Mouse (Mus musculus): ENCODE measurements around the gene Impg1. TPM values are rescaled to one million over a fixed set of nuclear protein-coding genes. Genes with fewer than 3 reads are reported as not detected.

Impg1 gene
- under 1 TPM; 0.16 to 0.20 TPM for total RNA-seq (2021)
- long read RNA-seq, experiment 1 = 0 reads
- long read RNA-seq, experiment 2, partial matches to known transcripts = 1 of 1 reads
- long read RNA-seq, experiment 2, other reads (novel, unspliced or antisense) = 0 of 1 reads

DNA sequence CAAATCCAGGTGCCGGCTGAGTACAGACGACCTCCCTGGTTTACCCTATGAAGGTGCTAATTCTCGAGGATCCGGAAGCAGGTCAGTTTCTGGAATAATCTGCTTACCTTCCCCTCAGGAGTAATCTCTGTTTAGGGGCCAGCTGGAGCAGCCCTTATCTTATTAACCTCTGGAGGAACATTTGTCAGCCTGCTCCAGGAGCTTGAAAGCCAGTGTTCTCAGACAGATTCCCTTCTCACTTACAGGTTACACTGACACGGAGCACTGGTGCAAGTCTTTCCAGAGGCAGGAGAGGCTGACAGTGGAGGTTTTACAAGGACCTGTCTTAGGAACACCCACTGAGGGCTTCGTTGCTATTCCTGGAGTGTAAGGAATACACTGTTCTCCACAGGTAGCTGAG, at the start of gene Impg1:
TSS of gene Impg1 (minus strand) at position 101 of the 400 bp plus-strand sequence.
- DNase-seq = no peak

DNA sequence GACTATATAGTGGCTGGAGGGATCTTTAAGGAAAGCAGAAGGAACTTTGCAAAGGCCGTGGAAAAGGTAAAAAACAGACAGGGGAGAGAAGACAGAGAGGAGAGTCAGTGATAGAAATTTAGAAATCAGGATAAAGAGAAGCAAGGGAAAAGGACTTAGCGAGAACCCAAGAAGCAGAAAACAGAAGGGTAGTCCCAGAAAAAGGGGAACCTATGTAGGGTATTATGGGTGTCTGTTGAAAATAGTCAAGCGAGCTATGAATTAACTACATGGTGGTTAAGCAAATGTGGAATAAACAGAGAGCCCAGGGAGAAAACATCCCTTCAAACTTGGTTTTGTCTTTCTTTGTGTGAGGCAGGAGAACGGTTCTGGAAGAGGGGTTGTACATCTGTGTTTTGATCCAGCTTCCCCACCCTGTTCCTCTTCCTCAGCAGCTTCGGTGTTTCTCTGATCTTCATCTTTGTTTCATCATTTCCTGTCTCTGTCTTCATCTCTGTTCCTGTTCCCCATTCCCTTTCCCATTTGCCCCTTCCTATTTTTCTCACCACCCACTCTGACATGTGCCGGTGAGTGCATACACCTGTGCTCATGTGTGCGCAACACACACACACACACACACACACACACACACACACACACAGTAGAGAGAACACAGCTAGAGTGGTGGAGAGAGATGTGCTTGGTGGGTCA, 44.3 kb upstream of the Impg1 start:
- no peak for DNase-seq

DNA sequence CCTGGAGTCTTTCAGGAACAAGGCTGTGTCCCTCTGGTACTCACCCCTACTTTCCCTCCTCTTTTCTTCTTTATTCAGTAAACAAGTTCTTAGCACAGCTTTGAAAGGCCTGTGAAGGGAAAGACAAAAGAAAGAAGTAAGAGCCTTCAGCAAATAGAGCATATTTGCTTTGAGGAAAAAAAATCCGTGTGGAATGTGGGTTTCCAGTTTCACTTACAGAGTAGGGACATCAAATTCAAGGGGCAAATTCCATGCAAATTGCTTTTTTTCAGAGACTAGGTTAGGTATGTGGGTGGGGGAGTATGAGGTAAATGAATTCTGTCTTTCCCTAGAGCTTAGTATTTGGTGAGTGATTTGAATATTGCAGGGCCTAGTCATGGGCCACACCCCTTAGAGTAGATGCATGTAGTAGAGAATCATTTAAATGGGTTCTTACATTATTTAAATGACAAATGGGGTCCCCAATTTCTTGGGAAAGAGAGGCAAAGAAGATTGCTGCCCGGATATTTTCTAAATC, 39.3 kb upstream of the Impg1 start:
- DNase-seq = no peak

DNA sequence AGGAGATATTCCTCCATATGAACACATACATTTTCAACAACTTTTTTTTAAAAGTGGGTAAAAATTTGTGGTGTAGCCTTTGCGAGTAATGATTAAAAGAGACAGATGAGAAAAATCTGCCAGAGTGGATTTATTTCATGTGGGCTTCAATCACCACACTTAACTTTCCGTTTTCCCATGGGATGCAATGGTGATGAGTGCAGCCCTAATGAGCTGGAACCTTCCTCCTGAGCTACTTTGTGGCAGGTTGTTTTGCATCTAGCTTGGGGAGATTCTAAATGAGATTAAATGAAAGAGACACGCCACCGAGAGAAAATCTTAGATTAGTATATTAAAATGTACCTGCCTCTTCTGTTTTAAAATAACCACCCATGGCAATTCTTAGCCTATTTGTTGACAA, 26.3 kb upstream of the Impg1 start:
- no peak for DNase-seq

DNA sequence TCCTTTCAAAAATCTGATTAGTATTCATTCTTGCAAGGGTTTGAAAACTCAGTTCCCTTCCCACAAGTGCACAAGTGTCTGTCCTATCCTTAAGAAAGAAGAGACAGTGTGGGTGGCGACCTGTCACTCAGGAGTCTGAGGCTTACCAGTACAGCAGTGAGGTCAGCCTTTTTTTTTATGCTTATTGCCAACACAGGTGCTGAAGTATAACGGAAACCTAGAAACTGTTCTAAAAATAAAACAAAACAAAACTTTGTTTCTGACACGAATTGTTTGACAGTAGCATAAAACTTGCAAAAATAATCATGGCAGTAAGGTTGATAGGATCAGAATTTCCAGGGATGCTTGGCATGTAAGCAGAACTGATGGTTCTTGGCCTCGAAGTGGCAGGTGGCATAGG, 4.9 kb downstream of the Impg1 start:
- no peak for DNase-seq

DNA sequence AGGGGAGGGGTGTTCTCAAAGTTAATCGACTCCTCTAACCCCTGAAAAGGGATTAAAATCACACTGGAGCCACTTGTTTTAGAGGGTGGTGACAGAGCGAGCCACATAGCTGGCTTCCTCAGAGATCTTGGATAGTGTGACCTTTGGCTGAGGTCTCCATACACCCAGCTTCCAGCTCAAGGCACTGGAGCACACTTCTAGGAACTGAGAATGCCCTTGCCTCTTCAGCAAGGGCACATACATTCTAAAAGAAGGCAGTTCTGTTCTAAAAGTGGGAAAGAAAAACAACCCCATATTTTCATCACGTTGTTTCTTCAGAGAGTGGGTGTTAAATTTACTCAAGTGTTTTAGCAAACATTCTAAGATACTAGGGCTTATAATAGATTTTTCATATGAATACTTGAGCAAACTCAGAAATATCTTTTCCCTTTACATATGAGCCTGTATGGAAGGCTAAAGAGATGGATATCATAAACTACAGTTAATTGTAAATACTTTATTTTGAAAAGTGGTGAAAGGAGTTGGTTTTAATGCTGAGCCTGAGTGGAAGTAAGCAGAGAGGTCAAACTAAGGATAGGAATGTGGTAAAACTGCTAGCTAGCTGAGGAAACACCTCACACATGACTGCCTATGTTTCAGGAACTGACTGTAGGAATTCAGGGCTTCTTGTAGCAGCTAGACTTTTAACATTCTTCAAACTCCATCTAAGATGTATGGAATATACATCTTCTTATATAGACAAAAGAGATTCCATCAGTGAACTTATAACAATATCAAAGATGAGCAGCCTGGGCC, 14.6 kb downstream of the Impg1 start:
- no peak for DNase-seq

DNA sequence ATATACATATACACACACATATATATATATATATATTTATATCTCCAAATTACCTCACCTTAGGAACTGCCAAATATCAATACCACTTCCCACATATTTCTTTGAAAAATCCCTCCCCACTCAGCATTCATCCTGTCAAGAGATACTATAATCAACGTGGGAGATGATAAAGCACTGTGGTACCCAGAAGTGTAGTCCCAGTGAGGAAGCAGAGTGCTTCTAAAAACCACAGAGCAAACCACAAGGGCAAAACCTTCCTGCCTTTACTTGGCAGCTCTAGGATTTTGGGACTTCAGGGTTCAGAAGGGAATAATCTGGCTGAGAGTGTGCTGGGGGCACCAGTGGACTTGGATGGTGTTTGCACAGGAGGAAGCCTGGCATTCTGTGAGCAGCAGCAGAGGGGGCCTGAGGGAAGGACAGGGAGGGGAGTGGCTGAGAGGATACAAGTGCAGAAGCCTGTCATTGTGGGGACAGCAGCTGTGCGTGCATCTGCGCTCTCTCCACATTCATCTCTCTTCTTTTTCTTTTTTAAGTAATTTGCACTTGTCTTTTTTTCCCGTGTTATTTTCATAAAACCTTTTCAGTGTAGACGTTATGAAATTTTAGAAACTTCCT, 24.1 kb downstream of the Impg1 start:
- DNase-seq = no peak

DNA sequence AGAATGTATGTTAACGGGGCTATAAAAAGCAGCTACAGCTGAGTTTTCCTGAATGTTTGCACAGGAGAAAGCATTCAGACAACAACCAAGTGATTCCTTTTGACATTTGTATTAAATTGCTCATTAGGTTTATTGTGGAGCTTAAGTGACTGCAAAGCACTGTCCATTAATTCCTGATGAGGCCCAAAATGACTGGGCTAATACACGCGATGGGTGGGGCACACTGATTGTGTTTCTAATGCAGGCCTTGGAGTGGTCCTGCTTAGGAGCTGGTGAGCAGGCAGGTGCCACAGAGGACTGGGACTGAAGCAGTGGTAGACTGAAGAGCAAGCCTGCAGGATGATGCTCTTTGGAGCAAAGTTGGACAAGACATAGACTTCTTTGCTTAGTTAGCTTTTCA, 73.9 kb downstream of the Impg1 start:
- no peak for DNase-seq

DNA sequence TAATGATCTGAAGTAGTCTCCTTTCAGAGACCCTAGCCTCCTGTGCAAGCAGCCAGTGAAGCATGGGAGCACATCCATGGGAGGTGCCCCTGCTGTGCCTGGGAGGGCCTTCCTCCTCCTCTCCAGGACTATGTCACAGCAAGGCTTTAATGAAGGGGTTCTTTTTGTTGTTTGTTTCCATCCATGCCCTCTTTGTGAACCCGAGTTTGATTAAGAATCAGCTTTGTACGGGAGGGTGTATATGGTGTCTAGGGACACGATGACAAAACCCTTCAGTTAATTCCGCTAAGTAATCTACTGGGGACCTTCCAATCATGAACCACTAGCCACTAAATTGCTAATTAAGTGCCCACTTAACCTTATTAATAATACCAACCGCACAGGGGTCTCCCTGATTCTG, 74.3 kb downstream of the Impg1 start:
- no peak for DNase-seq

DNA sequence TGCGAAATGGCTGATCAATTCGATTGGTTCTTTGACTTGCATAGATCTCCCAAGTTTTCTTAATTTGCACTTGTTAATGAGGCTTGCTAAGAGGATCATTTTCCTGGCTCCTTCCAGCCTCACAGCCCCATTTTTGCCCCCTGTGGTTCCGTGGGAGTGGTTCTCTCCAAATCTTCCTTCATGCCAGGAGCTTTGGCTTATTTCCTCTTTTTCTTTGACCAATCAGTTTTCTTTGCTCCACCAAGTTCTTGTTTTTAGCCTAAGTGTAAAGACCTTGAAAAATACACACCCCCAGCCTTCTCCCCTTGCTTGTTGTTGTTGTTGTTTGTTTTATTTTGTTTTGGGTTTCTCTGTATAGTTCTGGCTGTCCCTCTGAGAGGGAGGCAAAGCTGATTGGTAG, 77.4 kb downstream of the Impg1 start:
- DNase-seq = no peak

DNA sequence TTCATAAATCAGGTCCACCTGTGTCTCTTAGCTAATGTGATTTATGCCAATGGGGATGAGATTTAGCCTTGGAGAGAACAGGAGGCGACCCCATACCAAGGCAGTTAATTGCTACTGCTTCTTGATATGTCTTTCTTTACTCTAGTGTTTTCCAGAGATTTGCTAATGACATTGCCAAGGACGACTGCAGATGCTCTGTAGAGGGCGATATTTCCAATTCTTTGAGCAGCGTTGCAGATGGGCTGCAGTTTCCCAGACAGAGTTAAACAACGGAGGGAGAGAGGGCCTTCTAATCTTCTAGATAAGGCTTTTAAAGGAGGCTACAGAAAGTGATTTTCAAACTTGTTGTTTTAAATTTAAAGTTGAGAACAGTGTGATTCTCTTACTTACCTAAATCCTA, 78.8 kb downstream of the Impg1 start:
- DNase-seq = no peak

DNA sequence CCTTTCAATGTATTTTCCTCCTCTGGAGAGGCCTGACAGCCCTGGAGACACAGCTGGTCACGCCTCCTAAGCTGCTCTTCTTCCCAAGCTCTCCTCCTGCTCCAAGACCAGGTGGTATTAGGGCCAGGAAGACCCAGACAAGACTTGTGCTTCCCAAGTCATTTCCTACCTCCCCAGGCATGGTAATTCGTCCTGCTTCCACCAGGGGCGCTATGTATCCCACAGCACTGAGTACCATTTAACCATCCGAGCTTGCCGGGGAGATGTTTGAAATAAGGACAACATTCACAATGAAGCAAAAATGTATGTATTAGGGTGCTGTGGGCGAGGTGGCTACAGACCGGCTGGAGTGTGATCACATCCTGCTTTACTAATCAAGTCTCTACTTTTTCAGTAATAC, 79.3 kb downstream of the Impg1 start:
- DNase-seq = peak; percentile 8

DNA sequence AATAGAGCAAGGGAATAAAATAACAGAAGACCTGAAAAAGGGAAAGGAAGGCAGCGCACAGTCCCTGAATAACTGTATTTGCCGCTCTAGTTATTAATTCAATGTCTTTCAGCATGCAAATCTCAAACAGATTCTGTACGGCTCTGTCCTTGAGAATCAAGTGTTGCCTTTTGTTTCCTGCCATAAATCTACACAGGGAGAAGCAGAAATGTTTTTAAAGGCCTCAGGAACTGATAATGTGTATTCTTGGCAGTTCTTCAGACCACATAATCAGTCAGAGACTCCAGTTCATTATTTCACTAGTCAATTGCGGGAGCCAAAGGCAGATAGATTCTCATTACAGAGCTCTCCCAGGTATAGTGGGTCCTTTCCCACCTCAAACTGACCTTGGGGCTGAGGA, 82.6 kb downstream of the Impg1 start:
- DNase-seq = no peak

DNA sequence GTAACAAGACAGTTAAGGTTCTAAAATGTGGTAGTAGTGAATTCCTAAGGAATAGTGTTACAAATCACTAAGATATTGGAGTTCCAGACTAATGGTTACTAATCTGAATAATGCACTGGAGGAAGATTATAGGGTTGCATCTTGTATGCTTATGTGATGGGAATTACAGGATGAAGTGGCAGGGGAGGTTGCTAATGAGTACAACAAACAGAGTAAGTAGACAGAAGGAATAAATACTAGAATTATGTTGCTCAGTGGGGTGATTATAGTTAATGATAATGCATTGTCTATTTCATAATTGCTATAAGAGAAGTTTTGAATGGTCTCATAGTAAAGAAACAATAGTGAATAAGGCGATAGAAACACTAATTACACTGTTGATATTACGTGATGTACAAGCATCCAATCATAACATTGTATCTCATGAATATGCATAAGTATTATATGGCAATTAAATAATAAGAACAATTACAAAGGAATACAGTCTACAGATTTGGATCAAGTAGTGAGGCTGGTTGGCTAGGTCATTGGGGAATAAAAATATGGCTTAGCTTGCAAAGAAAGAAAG, 85.1 kb downstream of the Impg1 start:
- no peak for DNase-seq

DNA sequence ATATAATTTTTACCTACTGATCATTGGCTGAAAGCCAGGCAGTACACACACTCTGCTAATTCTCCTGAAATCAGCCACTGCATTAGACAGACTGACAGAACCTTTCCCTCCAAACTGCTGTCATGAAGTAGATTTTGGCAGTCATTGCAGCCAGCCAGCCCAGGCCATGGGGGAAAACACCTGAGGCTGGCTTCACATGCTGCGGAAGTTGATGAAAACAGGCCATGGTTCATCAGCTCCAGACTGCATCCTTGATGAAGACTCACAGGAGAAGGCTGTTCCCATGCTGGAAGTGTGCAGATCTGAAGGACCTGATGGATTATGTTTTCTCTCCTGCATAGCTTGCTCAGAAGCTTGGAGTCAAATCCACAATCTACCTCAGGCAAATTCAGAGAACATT, 91.2 kb downstream of the Impg1 start:
- no peak for DNase-seq

DNA sequence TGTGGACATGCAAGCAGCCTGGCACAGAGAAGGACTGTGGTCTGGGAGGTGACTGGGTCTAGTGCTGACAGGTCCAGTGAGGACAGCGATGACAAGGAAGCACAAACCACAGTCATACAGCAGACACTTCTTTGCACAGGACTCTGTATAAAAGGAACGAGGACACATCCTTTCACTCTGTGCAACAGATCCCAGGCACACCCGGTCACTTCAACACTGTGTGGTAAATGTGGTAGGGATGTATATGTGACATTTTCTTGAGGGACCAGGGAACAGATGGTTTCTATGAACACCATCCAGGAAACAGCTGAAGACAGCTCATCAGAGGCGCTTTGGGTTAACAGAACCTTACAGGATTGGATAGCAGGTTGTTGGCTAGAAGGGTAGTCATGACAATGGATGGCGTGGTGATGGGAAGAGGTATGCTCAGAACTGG, 92.0 kb downstream of the Impg1 start:
- no peak for DNase-seq

DNA sequence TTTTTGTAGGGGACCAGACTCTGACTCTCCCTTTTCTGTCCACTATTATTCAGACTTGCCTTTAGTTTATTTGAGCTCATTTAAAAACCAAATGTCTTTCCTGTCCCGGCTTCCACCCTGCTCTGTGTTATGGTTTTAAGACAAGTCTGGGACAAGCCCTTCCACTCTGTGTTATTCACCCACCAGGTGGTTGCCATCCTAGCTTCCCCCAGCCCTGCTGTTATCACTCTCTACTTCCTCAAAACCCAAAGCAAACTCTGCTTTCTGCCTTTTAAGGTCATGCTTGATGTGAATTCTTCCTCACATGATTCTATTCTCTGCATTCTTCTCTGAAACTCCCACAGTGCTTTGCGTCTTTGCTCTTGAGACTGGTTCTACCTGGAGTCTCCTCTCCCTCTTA, 96.6 kb downstream of the Impg1 start:
- no peak for DNase-seq

DNA sequence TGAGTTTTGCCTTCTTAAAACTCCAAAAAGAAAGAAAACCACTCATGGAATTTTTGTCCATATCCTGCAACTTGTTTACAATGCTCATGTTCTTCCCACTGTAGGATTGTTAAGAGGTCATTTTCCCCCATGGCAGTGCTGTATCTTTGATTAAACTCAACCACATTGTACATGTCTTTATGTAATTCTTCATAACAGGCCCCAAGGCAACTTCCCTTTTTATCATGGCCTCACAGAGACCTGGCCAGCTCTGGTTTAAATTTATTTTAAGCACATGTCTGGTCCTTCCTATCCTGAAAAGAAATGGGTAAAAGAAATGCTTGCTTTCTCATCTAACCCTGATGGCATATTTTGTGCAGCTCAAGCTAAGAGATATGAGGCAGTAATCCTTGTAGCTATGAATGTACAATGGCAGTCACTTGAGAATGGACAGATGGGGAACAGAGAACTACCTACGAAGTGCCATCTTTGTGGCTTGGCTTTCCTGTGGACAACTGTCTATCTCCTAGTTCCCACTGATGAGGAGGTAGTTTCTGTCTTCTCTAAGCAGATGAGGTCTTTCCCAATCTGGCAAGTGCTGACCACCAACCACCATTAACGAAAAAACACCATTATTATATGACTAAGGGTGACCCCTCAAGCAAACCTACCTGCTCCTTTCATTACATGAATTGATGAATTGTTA, 97.6 kb downstream of the Impg1 start:
- DNase-seq = no peak

DNA sequence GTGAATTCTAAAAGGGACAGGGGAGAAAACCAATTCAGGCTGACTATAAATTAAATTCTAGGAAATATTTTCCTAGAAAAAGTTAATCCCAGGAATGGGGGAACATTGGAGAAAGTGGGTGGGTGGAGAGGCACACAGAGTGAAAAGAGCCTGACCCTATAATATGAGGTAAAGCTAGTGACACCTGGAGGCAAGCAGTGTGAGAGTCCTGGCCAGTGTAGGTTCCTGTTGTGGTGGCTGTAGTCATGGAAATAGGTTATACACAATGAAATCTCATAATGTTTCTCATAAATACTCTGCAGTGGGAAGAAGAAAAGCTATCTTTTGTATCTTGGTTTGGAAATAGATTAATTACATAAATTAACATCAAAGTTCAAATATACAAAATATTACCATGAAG, 105.2 kb downstream of the Impg1 start:
- no peak for DNase-seq

DNA sequence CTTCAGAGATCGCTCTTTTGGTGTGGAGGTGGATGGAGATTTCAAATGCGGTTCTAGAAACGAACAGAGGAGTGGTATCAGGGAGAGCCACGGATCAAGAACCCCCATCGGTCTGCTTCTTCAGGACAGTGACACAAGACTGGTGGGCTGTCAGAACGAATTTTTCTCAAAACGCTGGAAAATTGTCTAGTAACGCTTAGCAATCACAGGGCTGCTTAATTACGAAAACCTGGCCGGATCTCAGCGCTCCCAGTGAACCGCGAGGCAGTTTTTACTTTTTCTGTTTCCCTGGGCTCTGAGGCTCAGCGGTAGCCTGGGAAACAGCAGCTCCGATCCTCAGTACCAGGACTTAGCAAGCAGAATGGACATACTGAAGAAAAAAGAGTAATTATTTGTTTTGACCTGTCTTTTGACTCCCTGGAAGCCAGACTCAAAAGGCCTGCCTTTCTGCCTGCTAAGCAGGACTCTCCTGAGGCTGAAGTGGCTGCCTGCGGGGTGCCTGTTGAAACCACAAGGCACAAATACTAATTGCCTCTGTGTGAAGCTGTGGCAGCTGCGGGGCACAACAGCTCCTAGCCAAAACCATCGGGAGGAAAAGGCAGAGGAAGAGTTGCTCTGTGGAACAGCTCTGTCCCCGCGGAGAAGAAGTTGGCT, 113.5 kb downstream of the Impg1 start:
- DNase-seq = no peak

DNA sequence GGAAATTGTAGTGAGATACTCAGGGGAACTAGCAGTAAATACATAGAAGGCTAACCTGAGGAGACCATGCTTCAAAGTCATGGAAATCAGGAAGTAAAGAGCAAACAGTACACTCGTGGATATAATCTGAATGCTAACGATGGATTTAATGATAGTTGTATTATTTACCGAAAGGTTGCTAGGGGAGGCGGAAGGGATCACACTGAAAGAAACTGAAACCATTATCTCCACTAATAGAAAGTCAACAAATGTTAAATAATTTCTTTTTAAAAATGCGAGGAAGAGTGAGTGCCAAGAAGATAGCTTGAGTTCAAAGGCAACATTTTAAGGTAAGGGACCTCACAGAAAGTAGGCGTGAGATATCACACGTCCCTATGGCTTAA, 114.0 kb downstream of the Impg1 start:
- no peak for DNase-seq

Measured in gastrocnemius, postnatal 10 days (tissue).